Mouse (Mus musculus) limb, embryonic 12.5 days (tissue): ENCODE data around the gene Akr7a5. TPM values are rescaled to one million over a fixed set of nuclear protein-coding genes. Genes with fewer than 3 reads are reported as not detected.

Experiments
- ATAC-seq: fragments of 200-750 bp; cut with Nextera tagmentation; 2 replicates; pipeline ENCODE4 v1.8.0; 2017; ENCODE audit warnings: low read depth, moderate TSS enrichment; ENCODE audit not compliant: insufficient number of reproducible peaks, insufficient read depth, low FRiP score, low TSS enrichment
- H3K27ac ChIP-seq: fragments of 300-500 bp; sonication (generic); 2 replicates; pipeline ENCODE4 v1.5.1; 2016; ENCODE audit warnings: mild to moderate bottlenecking, moderate library complexity
- H3K27me3 ChIP-seq: fragments of 300-500 bp; sonication (generic); 2 replicates; pipeline ENCODE4 v1.6.1; 2016; ENCODE audit warnings: mild to moderate bottlenecking, moderate library complexity
- H3K36me3 ChIP-seq: fragments of 300-500 bp; sonication (generic); 2 replicates; pipeline ENCODE4 v1.6.1; 2016; ENCODE audit warnings: mild to moderate bottlenecking, moderate library complexity
- H3K4me1 ChIP-seq: fragments of 300-500 bp; sonication (generic); replicated peaks from 2 replicates; pipeline ENCODE4 v1.6.1; 2016
- H3K4me2 ChIP-seq: fragments of 300-500 bp; sonication (generic); 2 replicates; pipeline ENCODE4 v1.6.1; 2016; ENCODE audit warnings: mild to moderate bottlenecking, moderate library complexity
- H3K4me3 ChIP-seq: fragments of 300-500 bp; sonication (generic); replicated peaks from 2 replicates; pipeline ENCODE4 v1.5.1; 2016; ENCODE audit warnings: mild to moderate bottlenecking
- H3K9ac ChIP-seq: fragments of 300-500 bp; sonication (generic); replicated peaks from 2 replicates; pipeline ENCODE4 v1.6.1; 2016; ENCODE audit warnings: mild to moderate bottlenecking, moderate library complexity
- H3K9me3 ChIP-seq: fragments of 300-500 bp; sonication (generic); 2 replicates; pipeline ENCODE4 v1.6.1; 2016; ENCODE audit warnings: mild to moderate bottlenecking, moderate library complexity
- WGBS: fragments of 180-500 bp; shearing (Covaris S2); methylation state at CpG from one replicate; pipeline ENCODE4 v1.1.7; 2016; 5-methylcytosine and 5-hydroxymethylcytosine counted together
- polyA plus RNA-seq: library from polyadenylated mRNA; unstranded; fragments of >200 nt; fragmentation: Nextera tagmentation; extraction: Ambion mirVana; gene quantifications from 2 replicates; pipeline ENCODE4 v1.2.1, GENCODE M21; 2016

Akr7a5 gene
- 146 and 150 TPM in 2 replicates for polyA plus RNA-seq

GRCm38 (mm10) chr4:139310171-139310898, at the start of gene Akr7a5, which contains the start of gene Pqlc2:
Gene Akr7a5, plus strand, starts transcription at chr4:139310744.
Gene Pqlc2, minus strand, starts transcription at chr4:139310708.
- Histone ChIP-seq H3K4me2 (peak within 1 kb of the TSS; percentile 96), H3K27me3 (no peaks in the 10 kb centered on the region), H3K27ac (peak within 1 kb of the TSS; percentile 85), H3K36me3 (peaks cover 34% of the 10 kb centered on the region), H3K9me3 (no peaks in the 10 kb centered on the region), H3K4me1 (peaks cover 20% of the 10 kb centered on the region), H3K9ac (peak within 1 kb of the TSS; percentile 97), H3K4me3 (peak within 1 kb of the TSS; percentile 93)
- WGBS = under 1% methylated on average over 63 of the region's 63 CpGs
- peak; percentile 77 for ATAC-seq

GRCm38 (mm10) chr4:139262981-139263380, 47.6 kb upstream of the Akr7a5 start:
- Histone ChIP-seq H3K4me1 (peaks cover 71% of the 10 kb centered on the region), H3K9me3 (no peaks in the 10 kb centered on the region), H3K4me2 (no peak overlapping the region), H3K4me3 (no peak overlapping the region), H3K27ac (peak overlapping the region; percentile 42; the same call in 1 of the 2 replicates), H3K27me3 (no peaks in the 10 kb centered on the region), H3K36me3 (peaks cover 77% of the 10 kb centered on the region), H3K9ac (no peak overlapping the region)
- WGBS = 93% methylated on average over 6 of the region's 6 CpGs
- ATAC-seq = no peak

GRCm38 (mm10) chr4:139265783-139266499, 44.6 kb upstream of the Akr7a5 start:
- 68% methylated on average over 13 of the region's 13 CpGs for WGBS
- Histone ChIP-seq H3K4me3 (no peak overlapping the region), H3K27ac (peak overlapping the region; percentile 89), H3K4me1 (peaks cover 70% of the 10 kb centered on the region), H3K27me3 (no peaks in the 10 kb centered on the region), H3K36me3 (peaks cover 64% of the 10 kb centered on the region), H3K9ac (no peak overlapping the region; the same call in 1 of the 2 replicates), H3K4me2 (no peak overlapping the region), H3K9me3 (no peaks in the 10 kb centered on the region)
- ATAC-seq = no peak

- ATAC-seq = no peak
- Histone ChIP-seq H3K36me3 (peaks cover 59% of the 10 kb centered on the region), H3K4me3 (no peak overlapping the region), H3K27ac (peak overlapping the region; percentile 89), H3K9me3 (no peaks in the 10 kb centered on the region), H3K4me2 (peak overlapping the region; percentile 6; the same call in 1 of the 2 replicates), H3K4me1 (peaks cover 70% of the 10 kb centered on the region), H3K9ac (no peak overlapping the region; the same call in 1 of the 2 replicates), H3K27me3 (no peaks in the 10 kb centered on the region)
- WGBS = 24% methylated on average over 7 of the region's 7 CpGs
Observed at GRCm38 (mm10) chr4:139266500-139266865, 44.1 kb upstream of the Akr7a5 start.

- H3K36me3 ChIP-seq = peaks cover 52% of the 10 kb centered on the region
- peak; percentile 54; the same call in 1 of the 2 replicates for ATAC-seq
- H3K9ac ChIP-seq = no peak overlapping the region; the same call in 1 of the 2 replicates
- H3K4me3 ChIP-seq = no peak overlapping the region
- H3K4me1 ChIP-seq = peaks cover 73% of the 10 kb centered on the region
- 38% methylated on average over 3 of the region's 3 CpGs for whole genome bisulfite sequencing
- H3K27ac ChIP-seq = peak overlapping the region; percentile 89
- H3K27me3 ChIP-seq = no peaks in the 10 kb centered on the region
- peak overlapping the region; percentile 6; the same call in 1 of the 2 replicates for H3K4me2 ChIP-seq
- H3K9me3 ChIP-seq = no peaks in the 10 kb centered on the region
Observed at GRCm38 (mm10) chr4:139267335-139267734, 43.2 kb upstream of the Akr7a5 start.

- H3K36me3 ChIP-seq = peaks cover 49% of the 10 kb centered on the region
- peak overlapping the region; percentile 89 for H3K27ac ChIP-seq
- peaks cover 77% of the 10 kb centered on the region for H3K4me1 ChIP-seq
- WGBS = 76% methylated on average over 1 of the region's 1 CpGs
- H3K4me3 ChIP-seq = no peak overlapping the region
- no peak for ATAC-seq
- H3K4me2 ChIP-seq = no peak overlapping the region
- H3K9me3 ChIP-seq = no peaks in the 10 kb centered on the region
- no peaks in the 10 kb centered on the region for H3K27me3 ChIP-seq
- no peak overlapping the region for H3K9ac ChIP-seq
Observed at GRCm38 (mm10) chr4:139268242-139268641, 42.3 kb upstream of the Akr7a5 start.

- Histone ChIP-seq H3K4me1 (peaks cover 88% of the 10 kb centered on the region), H3K27ac (peak overlapping the region; percentile 69), H3K4me2 (no peak overlapping the region), H3K27me3 (no peaks in the 10 kb centered on the region), H3K9ac (no peak overlapping the region), H3K36me3 (peaks cover 47% of the 10 kb centered on the region), H3K4me3 (no peak overlapping the region), H3K9me3 (no peaks in the 10 kb centered on the region)
- no peak for ATAC-seq
- WGBS = 71% methylated on average over 3 of the region's 3 CpGs
Observed at GRCm38 (mm10) chr4:139270168-139270567, 40.4 kb upstream of the Akr7a5 start.

- Histone ChIP-seq H3K27ac (peak overlapping the region; percentile 87), H3K4me1 (peaks cover 88% of the 10 kb centered on the region)
- 19% methylated on average over 9 of the region's 9 CpGs for WGBS
Observed at GRCm38 (mm10) chr4:139271562-139271961, 39.0 kb upstream of the Akr7a5 start.

GRCm38 (mm10) chr4:139272951-139273680, 37.4 kb upstream of the Akr7a5 start:
- no peaks in the 10 kb centered on the region for H3K9me3 ChIP-seq
- H3K4me2 ChIP-seq = no peak overlapping the region
- no peak overlapping the region for H3K27ac ChIP-seq
- peaks cover 79% of the 10 kb centered on the region for H3K4me1 ChIP-seq
- no peaks in the 10 kb centered on the region for H3K27me3 ChIP-seq
- no peak overlapping the region for H3K4me3 ChIP-seq
- WGBS = 90% methylated on average over 10 of the region's 10 CpGs
- H3K9ac ChIP-seq = no peak overlapping the region
- no peak for ATAC-seq
- peaks cover 38% of the 10 kb centered on the region for H3K36me3 ChIP-seq

More at GRCm38 (mm10) chr4:139271562-139271961, 39.0 kb upstream of the Akr7a5 start:
- ATAC-seq = peak; percentile 19; the same call in 1 of the 2 replicates
- Histone ChIP-seq H3K9ac (no peak overlapping the region), H3K27me3 (no peaks in the 10 kb centered on the region), H3K4me3 (no peak overlapping the region), H3K4me2 (no peak overlapping the region), H3K9me3 (no peaks in the 10 kb centered on the region), H3K36me3 (peaks cover 37% of the 10 kb centered on the region)

GRCm38 (mm10) chr4:139274573-139274972, 36.0 kb upstream of the Akr7a5 start:
- H3K27ac ChIP-seq = peak overlapping the region; percentile 82; the same call in 1 of the 2 replicates
- no peaks in the 10 kb centered on the region for H3K9me3 ChIP-seq
- no peak for ATAC-seq
- H3K27me3 ChIP-seq = no peaks in the 10 kb centered on the region
- peaks cover 34% of the 10 kb centered on the region for H3K36me3 ChIP-seq
- H3K4me3 ChIP-seq = no peak overlapping the region
- no peak overlapping the region for H3K4me2 ChIP-seq
- WGBS = 87% methylated on average over 7 of the region's 7 CpGs
- no peak overlapping the region for H3K9ac ChIP-seq
- peaks cover 65% of the 10 kb centered on the region for H3K4me1 ChIP-seq

GRCm38 (mm10) chr4:139276411-139276810, 34.1 kb upstream of the Akr7a5 start:
- H3K27me3 ChIP-seq = no peaks in the 10 kb centered on the region
- peaks cover 49% of the 10 kb centered on the region for H3K36me3 ChIP-seq
- no peak overlapping the region for H3K4me2 ChIP-seq
- ATAC-seq = no peak
- H3K4me1 ChIP-seq = peaks cover 49% of the 10 kb centered on the region
- no peaks in the 10 kb centered on the region for H3K9me3 ChIP-seq
- no peak overlapping the region for H3K9ac ChIP-seq
- H3K4me3 ChIP-seq = no peak overlapping the region
- H3K27ac ChIP-seq = peak overlapping the region; percentile 82
- WGBS = 78% methylated on average over 7 of the region's 7 CpGs
